Mouse (Mus musculus) spleen, postnatal 10 days (tissue): ENCODE results near the gene Ppie.
A peak's percentile ranks its signal among the peaks of the same experiment; 100 is the strongest.
"Not testable (repeated sequence)": the region's sequence is repeated elsewhere in the genome, so short reads cannot be mapped to it uniquely, and the experiment has no call there.

ENCODE experiments used
- DNase-seq, 2 experiments: peaks; one replicate each; pipeline ENCODE4 v3.0.0; 2021 to 2022; ENCODE audit warnings: low spot score in 2 of 2

Ppie gene

DNA sequence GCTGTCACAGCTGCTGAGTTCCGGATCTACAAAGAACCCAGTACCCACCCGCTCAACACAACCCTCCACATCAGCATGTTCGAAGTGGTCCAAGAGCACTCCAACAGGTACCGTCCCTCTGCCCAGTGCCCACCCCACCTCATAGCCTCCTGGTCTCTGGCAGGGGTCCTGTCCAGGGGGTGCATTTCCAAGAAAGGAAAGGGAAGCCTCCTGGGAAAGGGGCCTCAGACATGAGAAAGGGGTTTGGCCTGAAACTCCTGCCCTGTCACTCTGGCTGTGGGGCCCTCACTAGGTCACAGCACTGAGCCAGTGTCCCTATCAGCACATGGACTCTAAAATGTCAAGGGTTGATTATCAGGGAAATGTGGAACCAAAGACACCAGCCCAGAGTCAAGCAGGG lies 25.1 kb downstream of the Ppie start:
- not testable (repeated sequence) for DNase-seq

DNA sequence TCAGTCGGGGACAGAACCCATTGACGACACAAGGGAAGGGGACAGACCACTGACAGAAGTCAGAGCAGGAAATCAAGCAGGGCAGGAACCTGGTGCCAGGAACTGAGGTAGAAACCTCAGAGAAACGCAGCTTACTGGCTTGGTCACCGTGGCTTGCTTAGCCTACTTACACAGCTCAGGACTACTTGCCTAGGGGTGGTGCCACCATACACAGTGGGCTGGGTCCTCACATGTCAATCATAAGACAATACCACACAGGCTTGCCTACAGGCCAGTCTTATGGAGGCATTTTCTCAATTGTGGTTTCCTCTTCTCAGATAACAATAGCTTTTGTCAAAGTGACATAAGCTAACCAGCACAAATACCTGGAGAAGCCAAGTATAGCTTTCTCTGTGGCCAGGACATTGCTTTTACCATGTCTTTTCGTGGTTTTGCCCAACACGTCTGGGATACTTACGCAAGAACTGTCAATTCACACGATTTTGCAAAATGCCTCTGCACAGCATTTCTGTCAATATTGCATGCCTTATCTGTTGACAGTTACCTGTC lies 27.5 kb downstream of the Ppie start:
- DNase-seq = no peak

- DNase-seq = not testable (repeated sequence)
Measured at GRCm38 (mm10) chr4:123111275-123111983, 28.3 kb downstream of the Ppie start.

GRCm38 (mm10) chr4:123110751-123111150 lies 29.0 kb downstream of the Ppie start:
- DNase-seq = no peak

DNA sequence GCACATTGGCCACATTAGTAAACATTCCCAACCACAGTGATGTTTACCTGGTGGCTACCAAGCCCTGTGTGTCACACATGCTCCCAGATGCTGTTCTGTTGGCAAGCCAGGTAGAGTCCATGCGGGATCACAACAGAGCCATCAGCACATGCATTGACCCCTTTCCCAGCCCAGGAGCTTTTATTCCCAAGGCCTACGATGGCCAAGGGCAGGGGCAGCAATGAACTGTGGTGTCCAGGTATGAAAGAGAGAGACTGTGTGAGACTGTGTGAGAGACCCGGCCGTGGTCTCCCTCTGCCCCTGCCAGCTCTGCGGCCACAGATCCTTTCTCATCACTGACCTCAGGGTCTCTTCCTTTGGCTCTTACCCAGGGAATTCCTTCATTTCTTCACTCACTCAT lies 31.7 kb downstream of the Ppie start:
- DNase-seq = no peak

GRCm38 (mm10) chr4:123106864-123107263 lies 32.9 kb downstream of the Ppie start:
- no peak for DNase-seq

GRCm38 (mm10) chr4:123105929-123106328 lies 33.8 kb downstream of the Ppie start:
- not testable (repeated sequence) for DNase-seq

- DNase-seq = no peak
Measured at GRCm38 (mm10) chr4:123105451-123105790, 34.3 kb downstream of the Ppie start.

DNA sequence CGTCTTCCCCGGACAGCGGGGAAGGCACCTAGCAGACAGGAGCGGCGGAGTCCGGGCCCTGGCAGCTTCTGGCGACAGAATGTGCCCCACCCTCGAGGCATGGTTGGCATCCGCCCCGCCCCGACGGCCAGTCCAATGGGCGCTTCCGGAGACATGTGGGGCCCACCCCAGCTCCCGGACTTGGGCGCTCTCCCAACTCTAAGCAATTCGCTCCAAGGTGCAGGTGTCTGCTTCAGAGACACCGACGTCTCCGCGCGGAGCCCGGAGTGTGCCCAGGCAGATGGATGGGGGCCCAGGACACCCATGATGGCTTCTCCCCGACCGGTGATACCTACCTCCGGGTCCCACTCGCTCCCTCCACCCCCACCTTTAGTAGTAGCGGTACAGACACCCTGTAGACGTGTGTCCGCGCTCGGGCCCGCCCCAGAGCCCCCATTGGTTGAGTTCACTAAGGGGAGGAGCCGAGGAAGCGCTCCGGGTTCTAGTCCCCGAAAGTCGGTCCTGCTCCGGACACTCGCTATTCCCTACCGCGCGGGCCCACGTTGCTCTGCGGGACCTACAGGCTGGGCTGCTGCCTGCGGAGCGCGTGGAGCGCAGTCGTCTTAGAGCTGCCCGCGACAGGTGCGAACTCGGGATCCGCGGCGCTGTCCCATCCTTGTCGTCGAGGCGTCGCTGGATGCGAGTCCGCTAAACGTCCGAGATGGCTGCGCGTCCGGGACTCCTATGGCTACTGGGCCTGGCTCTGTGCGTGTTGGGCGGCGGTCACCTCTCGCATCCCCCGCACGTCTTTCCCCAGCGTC lies 34.9 kb downstream of the Ppie start, which contains the start of gene Bmp8b:
Bmp8b (plus strand) TSS at position 515 of the 800 bp plus-strand sequence.
- no peak for DNase-seq

DNA sequence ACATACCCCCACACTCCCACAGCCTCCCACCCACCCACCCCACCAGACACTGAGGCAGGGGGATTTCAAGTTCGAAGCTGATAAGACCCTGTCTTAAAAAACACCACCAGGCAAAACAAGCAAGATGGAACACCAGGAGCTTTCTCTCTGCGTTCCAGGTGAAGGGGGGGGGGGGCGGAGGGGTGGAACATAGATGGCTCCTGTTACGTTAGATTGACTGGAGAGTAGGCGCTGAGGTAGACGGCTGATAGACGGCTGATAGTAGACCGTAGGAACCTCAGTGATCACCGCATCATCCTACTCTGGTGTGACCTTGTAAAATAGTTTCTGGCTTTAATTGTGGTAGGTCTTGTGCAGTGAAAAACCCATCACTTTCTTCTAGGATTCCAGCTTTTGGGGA lies 45.9 kb downstream of the Ppie start:
- DNase-seq = no peak

- DNase-seq = no peak
Measured at GRCm38 (mm10) chr4:123093064-123093776, 46.5 kb downstream of the Ppie start.

DNA sequence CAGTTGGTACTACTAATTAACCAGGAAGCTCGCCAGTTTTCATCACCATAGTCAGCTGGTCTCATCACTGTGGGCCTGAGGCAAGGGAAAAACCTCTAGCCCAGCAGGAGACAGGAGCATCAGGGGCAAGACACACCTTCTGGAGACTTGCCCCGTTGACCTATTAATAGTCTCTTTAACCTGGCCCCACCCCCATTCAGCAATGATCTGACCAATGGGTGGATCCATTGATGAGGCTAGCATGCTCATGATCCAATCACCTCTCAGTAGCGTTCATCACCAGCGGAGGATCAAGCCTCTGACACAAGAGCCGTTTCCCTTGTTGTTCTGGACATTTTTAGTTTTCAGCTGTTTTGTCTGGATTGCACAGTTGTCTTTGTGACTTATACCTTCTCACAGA lies 47.1 kb downstream of the Ppie start:
- DNase-seq = no peak

- no peak for DNase-seq
Measured at GRCm38 (mm10) chr4:123086381-123086780, 53.4 kb downstream of the Ppie start.

DNA sequence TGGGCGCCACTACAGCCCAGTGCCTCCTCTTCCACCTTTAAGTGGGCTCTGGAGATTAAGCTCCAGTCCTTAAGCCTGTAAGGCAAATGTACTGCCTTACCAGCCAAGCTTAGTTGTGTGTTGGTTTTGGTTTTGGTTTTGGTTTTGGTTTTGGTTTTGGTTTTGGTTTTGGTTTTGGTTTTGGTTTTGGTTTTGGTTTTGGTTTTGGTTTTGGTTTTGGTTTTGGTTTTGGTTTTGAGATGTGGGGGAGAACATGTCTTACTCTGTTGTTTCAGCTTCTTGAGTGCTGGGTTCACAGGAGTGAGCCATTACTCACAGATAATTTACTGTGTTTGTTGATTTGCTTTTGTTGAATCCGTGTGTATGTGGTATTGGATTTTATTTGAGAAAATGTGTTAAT lies 54.5 kb downstream of the Ppie start:
- no peak for DNase-seq

- no peak for DNase-seq
Measured at GRCm38 (mm10) chr4:123083323-123083902, 56.3 kb downstream of the Ppie start.

DNA sequence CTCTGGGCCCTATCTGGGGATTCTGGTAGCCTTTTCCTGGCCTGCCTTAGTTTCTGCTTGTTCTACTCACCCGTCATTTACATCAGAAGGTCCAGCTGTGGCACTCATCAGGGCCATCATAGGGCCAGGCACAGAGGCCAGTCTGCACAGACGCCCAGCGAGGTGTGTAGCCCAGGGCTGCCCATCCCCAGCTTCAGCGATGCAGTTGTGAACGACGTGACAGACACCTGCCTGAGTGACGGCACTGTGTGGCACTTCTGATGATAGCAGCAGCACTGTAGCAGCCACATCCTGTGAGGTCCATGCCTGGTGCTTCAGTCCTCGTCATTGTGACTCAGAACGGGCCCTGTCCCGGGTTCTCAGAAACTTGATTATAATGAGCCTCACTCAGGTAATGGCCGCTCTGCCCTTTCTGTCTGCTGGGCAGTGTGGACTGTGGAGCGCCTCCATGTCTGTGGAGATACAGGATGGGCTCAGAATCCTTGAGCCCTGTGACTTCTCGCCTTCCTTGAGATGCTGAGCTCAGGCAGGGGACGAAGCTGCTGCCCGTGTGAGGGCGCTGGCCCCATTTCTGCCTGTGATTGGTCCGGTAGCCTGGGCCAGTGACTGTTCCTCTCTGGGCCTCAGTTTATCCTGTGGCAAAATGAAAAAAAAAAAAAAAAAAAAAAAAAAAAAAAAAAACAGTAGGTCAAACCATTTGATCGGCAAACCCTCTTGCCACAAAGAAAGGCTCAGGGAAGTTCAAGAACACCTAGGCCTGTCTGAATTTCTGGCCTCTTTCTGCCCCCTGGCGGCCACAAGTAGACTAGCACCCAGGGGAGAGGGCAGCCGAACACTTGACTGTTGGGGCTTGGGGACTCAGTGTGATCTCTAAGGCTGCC lies 57.2 kb downstream of the Ppie start:
- DNase-seq = peak; percentile 55 to 74

DNA sequence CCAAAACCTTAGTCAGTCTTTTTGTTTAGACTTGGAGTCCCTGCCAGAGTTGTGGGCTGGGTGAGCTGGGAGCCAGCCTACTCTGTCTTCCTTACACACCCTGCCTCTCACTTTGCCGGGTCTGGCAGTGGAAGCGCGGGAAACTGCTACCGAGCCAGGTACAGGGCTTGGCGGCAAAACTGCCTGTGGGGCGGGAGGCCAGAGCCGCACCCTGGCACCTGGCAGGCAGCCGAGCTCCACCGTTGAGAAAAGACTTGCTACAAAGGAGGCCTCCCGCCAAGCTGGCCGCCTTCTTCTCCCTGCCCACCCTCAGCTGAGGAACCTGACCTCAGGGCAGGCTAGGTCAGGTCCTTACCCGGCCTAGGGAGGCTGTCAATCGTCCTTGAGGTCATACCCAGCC lies 59.0 kb downstream of the Ppie start:
- DNase-seq = peak; percentile 56 to 79

DNA sequence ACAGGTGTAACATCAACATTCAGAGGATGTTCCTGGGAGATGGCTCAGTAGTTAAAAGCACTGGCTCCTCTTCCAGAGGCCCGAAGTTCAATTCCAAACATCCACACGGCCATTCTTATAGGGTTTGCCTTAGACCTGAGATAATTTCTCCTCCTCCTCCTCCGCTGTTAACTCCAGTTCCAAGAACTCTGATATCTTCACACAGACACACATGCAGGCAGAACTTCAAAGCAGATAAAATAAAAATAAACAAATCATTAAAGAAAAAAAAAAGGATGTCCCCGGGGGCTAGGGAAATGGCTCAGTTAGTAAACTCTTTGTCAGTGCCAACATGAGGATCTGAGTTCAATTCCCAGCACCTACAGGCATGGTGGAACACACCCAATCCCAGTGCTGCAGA lies 61.5 kb downstream of the Ppie start:
- DNase-seq = no peak
